Comparison of ENCODE assay signal across 8 mouse cellular contexts in the genomic region with DNA sequence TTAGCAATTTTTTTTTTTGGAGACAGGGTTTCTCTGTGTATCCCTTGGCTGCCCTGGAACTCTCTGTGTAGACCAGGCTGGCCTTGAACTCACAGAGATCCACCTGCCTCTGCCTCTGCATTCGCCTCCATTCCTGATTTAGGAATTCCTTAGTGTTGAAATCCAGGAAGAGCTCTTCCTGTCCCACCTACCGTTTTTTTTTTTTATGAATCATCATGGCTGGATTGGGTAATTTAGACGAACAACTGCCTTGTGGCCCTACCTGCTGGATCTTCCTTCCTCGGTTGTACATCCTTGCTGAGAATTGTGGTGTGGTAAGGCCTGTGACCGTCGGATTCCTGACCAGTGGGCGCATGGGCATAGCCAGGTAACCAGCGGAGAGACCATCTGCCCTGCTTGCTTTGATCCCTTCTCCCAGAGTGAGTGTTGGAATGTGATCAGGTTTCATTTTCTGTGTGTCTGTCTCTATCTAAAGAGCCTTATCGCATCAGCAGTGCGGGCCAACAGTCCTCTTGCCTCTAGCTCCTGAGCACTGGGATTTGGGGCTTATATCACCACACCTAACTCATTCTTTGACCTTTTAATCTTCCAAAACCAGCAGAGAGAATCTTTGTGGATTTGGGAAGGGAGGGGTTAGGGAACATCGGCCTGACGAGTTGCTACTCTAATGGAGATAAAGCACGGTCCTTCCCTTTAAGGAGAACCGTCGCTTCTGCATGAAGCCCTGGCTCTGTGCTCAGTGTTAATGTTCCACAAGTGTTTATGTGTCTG. TPM values are rescaled to one million over a fixed set of nuclear protein-coding genes. Genes with fewer than 3 reads are reported as not detected.
DNase-seq lines count a peak whose midpoint lies in the region; ATAC-seq lines count a peak whose summit lies in the region.

No protein-coding gene starts in this region.

- no peaks in the 10 kb centered on the region for H3K36me3 ChIP-seq in heart, embryonic 15.5 days
- no peaks in the 10 kb centered on the region for H3K36me3 ChIP-seq in intestine, embryonic 15.5 days
- H3K36me3 ChIP-seq in midbrain, embryonic 10.5 days = 0 out of 2 replicates have a peak, but pooled peaks cover 8% of the 10 kb centered on the region

- no peaks in the 10 kb centered on the region for H3K9me3 ChIP-seq in heart, embryonic 15.5 days (replicated peaks)
- H3K9me3 ChIP-seq in intestine, embryonic 15.5 days = no peaks in the 10 kb centered on the region
- H3K9me3 ChIP-seq in midbrain, embryonic 10.5 days (replicated peaks) = no peaks in the 10 kb centered on the region

- peaks cover 69% of the 10 kb centered on the region for H3K4me1 ChIP-seq in heart, embryonic 15.5 days (replicated peaks)
- H3K4me1 ChIP-seq in brown adipose tissue, adult 24 weeks (ENCODE audit: control insufficient read depth, insufficient read depth, insufficient read length, low read length) = peaks cover 38% of the 10 kb centered on the region
- H3K4me1 ChIP-seq in intestine, embryonic 15.5 days (replicated peaks) = no peaks in the 10 kb centered on the region
- peaks cover 16% of the 10 kb centered on the region for H3K4me1 ChIP-seq in midbrain, embryonic 10.5 days

- no peak overlapping the region for H3K9ac ChIP-seq in heart, embryonic 15.5 days
- H3K9ac ChIP-seq in intestine, embryonic 15.5 days = no peak overlapping the region

- H3K4me2 ChIP-seq in heart, embryonic 15.5 days = peak overlapping the region; percentile 27
- H3K4me2 ChIP-seq in intestine, embryonic 15.5 days (replicated peaks) = no peak overlapping the region

- no peaks in the 10 kb centered on the region for H3K27me3 ChIP-seq in heart, embryonic 15.5 days
- H3K27me3 ChIP-seq in intestine, embryonic 15.5 days (replicated peaks) = no peaks in the 10 kb centered on the region
- no peaks in the 10 kb centered on the region for H3K27me3 ChIP-seq in midbrain, embryonic 10.5 days (ENCODE audit: low read depth, poor library complexity, severe bottlenecking)

- DNase-seq in heart, adult 9 months (ENCODE audit: low spot score in 2 of 2) = no peak
- peak; percentile 48 for DNase-seq in 3134 (ENCODE audit: extremely low read depth, insufficient read length, low spot score)
- no peak for DNase-seq in adrenal gland, postnatal 36 days
- DNase-seq in midbrain, embryonic 10.5 days (ENCODE audit: low spot score) = no peak

- peak; percentile 13; the same call in 1 of the 2 replicates for ATAC-seq in heart, embryonic 15.5 days (replicated peaks; ENCODE audit: insufficient number of reproducible peaks, insufficient read depth, low FRiP score, low read depth)
- no peak for ATAC-seq in intestine, embryonic 15.5 days
- ATAC-seq in inflammation-experienced regulatory T-cells, adult 6 months = no peak

- no peak overlapping the region for H3K4me3 ChIP-seq in heart, embryonic 15.5 days
- no peak overlapping the region for H3K4me3 ChIP-seq in brown adipose tissue, adult 24 weeks (ENCODE audit: insufficient read depth, low read depth, low read length)
- H3K4me3 ChIP-seq in intestine, embryonic 15.5 days (replicated peaks) = no peak overlapping the region
- H3K4me3 ChIP-seq in midbrain, embryonic 10.5 days = no peak overlapping the region

- H3K27ac ChIP-seq in heart, embryonic 15.5 days = peak overlapping the region; percentile 85
- peak overlapping the region; percentile 77 for H3K27ac ChIP-seq in brown adipose tissue, adult 24 weeks (replicated peaks; ENCODE audit: low read depth, low read length)
- H3K27ac ChIP-seq in intestine, embryonic 15.5 days = 0 out of 2 replicates have a peak overlapping the region, but pooled peaks have one; percentile 3
- no peak overlapping the region for H3K27ac ChIP-seq in midbrain, embryonic 10.5 days (replicated peaks)

- WGBS in heart, embryonic 15.5 days = 49% methylated on average over 15 of the region's 15 CpGs
- 80% methylated on average over 15 of the region's 15 CpGs for WGBS in intestine, embryonic 15.5 days
- WGBS in midbrain, embryonic 10.5 days = 89% methylated on average over 15 of the region's 15 CpGs

RNA-seq across cellular contexts. Expression of a gene that starts 21.1 kb away (rescaled TPM):
- 15.2 and 17.2 TPM in 2 replicates for polyA plus RNA-seq in heart, embryonic 15.5 days (2015; fragmentation: Nextera tagmentation; extraction: Ambion mirVana)
- polyA plus RNA-seq in brown adipose tissue, adult 24 weeks (2012; ENCODE audit: insufficient read depth, insufficient read length, missing spikeins) = 3.6 and 4.1 TPM in 2 replicates
- polyA plus RNA-seq in intestine, embryonic 15.5 days (2015; fragmentation: Nextera tagmentation; extraction: Ambion mirVana) = 13.0 and 15.3 TPM in 2 replicates
- total RNA-seq in adrenal gland, postnatal 36 days (2021) = 10 to 100 TPM; 22.1 to 23.3 TPM
- polyA plus RNA-seq in midbrain, embryonic 10.5 days (2016; fragmentation: Nextera tagmentation; extraction: Ambion mirVana) = 24.3 and 25.4 TPM in 2 replicates
- 10 to 100 TPM in 1 of 3 experiments, 1 to 10 TPM in 2; 8.7 to 10.2 (median 8.9) TPM for polyA plus RNA-seq in inflammation-experienced regulatory T-cells, adult 6 months (2017; shearing (Covaris generic))

RNA-seq across cellular contexts. Expression of a gene that starts 38.6 kb away (rescaled TPM):
- polyA plus RNA-seq in heart, embryonic 15.5 days (2015; fragmentation: Nextera tagmentation; extraction: Ambion mirVana) = 4.8 and 7.1 TPM in 2 replicates
- polyA plus RNA-seq in brown adipose tissue, adult 24 weeks (2012; ENCODE audit: insufficient read depth, insufficient read length, missing spikeins) = 2.9 and 4.6 TPM in 2 replicates
- polyA plus RNA-seq in intestine, embryonic 15.5 days (2015; fragmentation: Nextera tagmentation; extraction: Ambion mirVana) = 10.2 and 13.2 TPM in 2 replicates
- total RNA-seq in adrenal gland, postnatal 36 days (2021) = 1 to 10 TPM; 9.4 to 9.5 TPM
- polyA plus RNA-seq in midbrain, embryonic 10.5 days (2016; fragmentation: Nextera tagmentation; extraction: Ambion mirVana) = 12.2 and 12.7 TPM in 2 replicates
- polyA plus RNA-seq in inflammation-experienced regulatory T-cells, adult 6 months (2017; shearing (Covaris generic)) = 1 to 10 TPM; 1.4 to 2.4 (median 2.2) TPM

RNA-seq across cellular contexts. Expression of a gene that starts 56.7 kb away (rescaled TPM):
- polyA plus RNA-seq in heart, embryonic 15.5 days (2015; fragmentation: Nextera tagmentation; extraction: Ambion mirVana) = 8.6 and 12.5 TPM in 2 replicates
- 15.8 and 21.4 TPM in 2 replicates for polyA plus RNA-seq in brown adipose tissue, adult 24 weeks (2012; ENCODE audit: insufficient read depth, insufficient read length, missing spikeins)
- 12.4 and 15.4 TPM in 2 replicates for polyA plus RNA-seq in intestine, embryonic 15.5 days (2015; fragmentation: Nextera tagmentation; extraction: Ambion mirVana)
- 10 to 100 TPM; 44.1 to 46.8 TPM for total RNA-seq in adrenal gland, postnatal 36 days (2021)
- polyA plus RNA-seq in midbrain, embryonic 10.5 days (2016; fragmentation: Nextera tagmentation; extraction: Ambion mirVana) = 24.2 and 25.1 TPM in 2 replicates
- 10 to 100 TPM; 16.3 to 18.2 (median 17.2) TPM for polyA plus RNA-seq in inflammation-experienced regulatory T-cells, adult 6 months (2017; shearing (Covaris generic))
